Mouse (Mus musculus) megakaryocyte-erythroid progenitor cell, adult 5-6 weeks (primary cell): ENCODE data around the gene Tmem17. TPM values are rescaled to one million over a fixed set of nuclear protein-coding genes. Genes with fewer than 3 reads are reported as not detected.

Source experiments
- ATAC-seq: replicated peaks from 2 replicates; pipeline ENCODE4 v1.8.0; 2016; ENCODE audit warnings: mild to moderate bottlenecking, inconsistent platforms; ENCODE audit not compliant: severe bottlenecking, poor library complexity, low FRiP score, low TSS enrichment
- total RNA-seq, 2 experiments: library from RNA; stranded (forward) in 1 of 2; stranded (reverse) in 1 of 2; fragments of 200-1000, 215-1000 nt in 1 of 2; fragments of >200 nt in 1 of 2; fragmentation: Nextera tagmentation in 1 of 2; gene quantifications; 2 replicates each; pipeline ENCODE4 v1.2.3; 2014 to 2017

Gene Tmem17
- total RNA-seq, 2 experiments from 2014 or later = 4.5 to 5.7 TPM

GRCm38 (mm10) chr11:22563706-22564105, 51.8 kb downstream of the Tmem17 start:
- ATAC-seq = no peak

GRCm38 (mm10) chr11:22564676-22565075, 52.8 kb downstream of the Tmem17 start:
- no peak for ATAC-seq

Other genes with a start within 250 kb of the Tmem17 start
- 11.1 and 20.0 TPM in 2 replicates for gene Ehbp1, start 169.8 kb upstream of the Tmem17 start, total RNA-seq (2014; fragmentation: Nextera tagmentation)
- 10.0 and 10.1 TPM in 2 replicates for gene Ehbp1, start 169.8 kb upstream of the Tmem17 start, total RNA-seq (2017)